Mouse (Mus musculus) kidney, postnatal 10 days (tissue): Measurements from ENCODE around the gene Pip5k1a.
A peak's percentile ranks its signal among the peaks of the same experiment; 100 is the strongest.
"Not testable (repeated sequence)": the region's sequence is repeated elsewhere in the genome, so short reads cannot be mapped to it uniquely, and the experiment has no call there.

Source experiments
- DNase-seq: peaks from one replicate; pipeline ENCODE4 v3.0.0; 2021; ENCODE audit warnings: mixed read lengths

Gene Pip5k1a

DNA sequence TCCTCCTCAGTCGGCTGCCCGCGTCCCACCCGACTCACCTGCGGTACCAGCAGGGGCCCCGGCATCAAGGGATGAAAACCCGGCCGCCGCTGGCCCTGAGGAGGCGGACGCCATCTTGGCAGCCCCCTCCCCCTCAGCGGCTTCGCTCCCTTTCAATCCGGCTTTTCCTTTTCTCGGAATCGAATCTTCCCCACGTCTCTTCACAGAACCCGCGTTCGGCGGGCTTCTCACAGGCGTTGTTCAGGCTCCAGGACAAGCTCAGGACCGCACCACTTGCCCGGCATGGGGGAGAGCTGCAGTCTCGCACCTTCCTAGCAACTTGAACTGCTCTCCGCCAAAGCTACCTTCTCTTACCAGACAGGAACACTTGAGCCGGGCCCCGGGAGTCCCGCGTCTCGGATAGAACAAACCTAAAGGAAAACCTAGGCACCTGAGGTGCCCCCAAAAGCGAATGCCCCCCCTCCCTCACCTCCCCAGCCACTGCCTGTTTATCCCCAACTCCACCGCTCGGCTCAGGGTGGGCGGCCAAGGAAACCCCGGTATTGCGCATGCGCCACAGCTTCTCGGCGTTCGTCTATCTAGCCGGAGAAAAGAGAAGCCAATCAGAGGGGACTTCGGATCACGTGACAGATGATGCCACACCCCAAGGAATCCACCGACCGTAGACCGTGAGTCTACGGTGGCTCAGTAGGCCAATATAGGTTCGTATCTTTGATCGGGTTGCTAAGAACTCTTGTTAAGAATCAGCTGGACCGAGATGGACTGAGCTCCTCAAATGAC, at the start of gene Pip5k1a:
Pip5k1a (minus strand) TSS at position 593 of the 780 bp plus-strand sequence.
- DNase-seq, result peak; percentile 98

DNA sequence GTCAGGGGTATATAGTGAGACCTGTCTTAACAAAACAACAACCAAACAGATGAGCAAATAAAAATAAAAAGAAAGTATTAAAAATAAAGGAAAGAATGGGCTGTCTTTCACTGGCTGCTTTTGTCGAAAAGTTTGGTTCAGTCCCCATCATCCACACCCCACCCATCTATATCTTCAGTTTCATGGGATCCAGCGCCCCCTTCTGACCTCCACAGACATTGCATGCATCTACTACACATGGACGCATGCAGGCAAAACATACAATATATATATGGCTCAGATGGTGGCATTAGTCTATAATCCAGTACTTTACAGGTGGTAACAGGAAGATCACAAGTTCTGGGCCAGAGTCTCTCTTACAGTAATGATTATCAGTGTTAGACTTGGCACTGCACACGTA, 47.1 kb upstream of the Pip5k1a start:
- DNase-seq, result peak; percentile 67

DNA sequence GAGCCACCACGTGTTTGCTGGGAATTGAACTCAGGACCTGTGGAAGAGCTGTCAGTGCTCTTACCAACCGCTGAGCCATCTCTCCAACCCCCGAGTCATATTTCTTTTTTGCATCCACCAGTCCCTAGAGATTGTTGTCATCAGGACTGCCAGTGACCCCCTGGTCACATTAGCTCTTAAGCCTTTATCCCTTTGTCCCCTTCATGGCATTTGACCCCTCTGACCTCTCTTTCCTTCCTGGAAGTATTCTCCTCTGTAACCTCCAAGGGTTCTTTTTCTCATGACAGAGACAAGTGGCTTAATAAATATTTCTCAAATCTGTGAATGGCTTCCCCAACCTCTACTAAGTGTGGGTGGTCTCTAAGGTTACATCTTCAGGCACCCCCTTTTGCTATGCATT, 41.2 kb upstream of the Pip5k1a start:
- DNase-seq, result peak; percentile 42

DNA sequence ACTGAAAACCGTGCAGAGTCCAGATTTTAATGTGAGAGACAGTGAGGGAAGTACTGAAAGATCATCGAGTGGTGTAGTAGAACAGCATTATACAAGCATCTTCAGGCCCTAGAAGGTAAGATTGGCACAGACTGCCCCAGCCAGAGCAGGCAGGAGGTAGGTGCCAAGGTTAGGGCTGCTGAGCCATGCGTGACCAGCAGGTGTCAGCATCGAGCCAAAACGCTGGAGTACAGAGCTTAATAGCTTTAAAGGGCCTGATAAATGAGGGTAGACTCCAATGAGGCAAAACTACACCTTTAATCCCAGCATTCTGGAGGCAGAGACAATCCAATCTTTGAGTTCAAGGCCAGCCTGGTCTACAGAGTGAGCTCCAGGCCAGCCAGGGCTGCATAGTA, 35.9 kb upstream of the Pip5k1a start:
- peak; percentile 92 for DNase-seq

DNA sequence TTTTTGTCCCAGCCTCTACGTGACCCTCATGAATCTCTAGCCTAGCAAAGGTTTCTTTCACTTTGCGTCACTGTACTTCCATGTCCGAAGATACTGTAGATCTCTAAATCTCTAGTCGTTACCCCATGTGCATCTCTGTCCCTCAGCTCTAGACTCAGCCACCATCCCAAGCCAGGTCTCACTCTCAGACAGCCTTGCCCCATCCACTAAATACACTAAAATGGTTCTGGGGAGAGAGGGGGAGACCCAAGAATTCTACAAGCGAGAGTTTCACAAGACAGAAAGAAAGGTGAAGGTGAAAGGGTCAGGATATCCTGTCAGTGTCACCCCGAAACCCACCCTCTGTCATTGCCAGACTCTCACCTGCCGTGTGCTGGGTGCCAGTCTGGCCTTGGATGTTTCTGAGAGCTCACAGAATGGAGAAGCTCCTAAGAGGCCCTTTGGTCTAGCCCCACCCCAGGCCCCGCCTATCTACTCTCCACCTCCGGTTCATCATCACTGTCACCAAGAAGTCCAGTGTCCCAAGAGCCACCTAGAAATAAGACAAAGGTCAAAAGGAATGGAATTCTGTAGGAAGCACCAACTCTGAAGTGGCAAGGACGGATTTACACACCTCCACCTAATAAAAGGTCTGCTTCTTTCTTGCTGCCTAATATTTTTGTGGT, 35.4 kb upstream of the Pip5k1a start, which contains the start of gene Tnfaip8l2:
Tnfaip8l2 (minus strand) TSS at position 409 of the 665 bp plus-strand sequence.
- DNase-seq, result no peak

DNA sequence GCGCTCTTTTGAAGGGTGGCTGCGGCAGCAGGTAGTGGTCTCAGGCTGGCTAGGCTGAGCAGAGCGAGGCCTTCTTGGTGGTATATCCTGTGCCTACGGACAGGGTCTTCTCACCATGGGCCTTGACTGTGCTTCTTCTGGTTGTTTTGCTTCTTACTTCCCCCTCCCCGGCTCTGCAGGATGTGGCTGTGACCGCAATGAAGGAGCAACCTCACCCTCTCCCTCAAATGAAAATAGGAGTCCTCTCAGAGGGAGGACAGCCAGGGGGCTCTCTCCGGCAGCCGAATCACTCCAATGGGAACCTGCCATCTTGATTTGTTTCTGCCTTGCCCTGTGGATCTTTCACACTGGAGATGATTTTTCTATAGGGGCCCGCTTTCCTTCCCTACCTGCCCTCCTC, 34.7 kb upstream of the Pip5k1a start:
- DNase-seq, result no peak

DNA sequence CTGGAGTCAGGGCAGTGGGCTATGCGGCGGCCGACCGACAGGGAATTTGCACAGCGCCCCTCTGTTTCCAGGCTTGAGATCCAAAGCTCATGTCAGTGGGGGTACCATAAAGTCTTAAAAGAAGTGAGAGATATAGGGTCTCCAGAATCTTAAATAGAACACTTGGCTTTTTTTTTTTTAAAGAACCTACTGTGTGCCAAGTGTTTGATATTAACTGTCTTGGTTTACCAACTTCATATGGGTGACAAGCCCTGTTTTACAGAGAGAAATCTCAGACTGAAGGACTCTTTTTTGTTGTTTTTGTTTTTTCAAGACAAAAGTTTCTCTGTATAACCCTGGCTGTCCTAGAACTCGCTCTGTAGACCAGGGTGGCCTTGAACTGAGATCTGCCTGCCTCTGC, 34.1 kb upstream of the Pip5k1a start:
- no peak for DNase-seq

DNA sequence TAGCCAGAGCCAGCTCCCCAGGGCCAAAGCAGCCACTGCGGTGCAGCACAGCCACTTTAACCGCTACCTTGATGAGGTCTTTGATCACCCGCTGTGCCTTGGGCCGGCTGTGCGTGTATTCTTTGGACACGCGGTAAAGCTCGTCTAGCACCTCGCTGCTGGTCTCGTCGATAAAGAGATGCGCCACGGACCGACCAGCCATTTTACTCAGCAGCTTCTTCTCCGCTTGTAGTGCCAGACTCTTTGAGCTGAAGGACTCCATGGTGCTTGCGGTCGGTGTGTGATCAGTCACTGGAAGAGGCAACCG, 33.5 kb upstream of the Pip5k1a start:
- no peak for DNase-seq

DNA sequence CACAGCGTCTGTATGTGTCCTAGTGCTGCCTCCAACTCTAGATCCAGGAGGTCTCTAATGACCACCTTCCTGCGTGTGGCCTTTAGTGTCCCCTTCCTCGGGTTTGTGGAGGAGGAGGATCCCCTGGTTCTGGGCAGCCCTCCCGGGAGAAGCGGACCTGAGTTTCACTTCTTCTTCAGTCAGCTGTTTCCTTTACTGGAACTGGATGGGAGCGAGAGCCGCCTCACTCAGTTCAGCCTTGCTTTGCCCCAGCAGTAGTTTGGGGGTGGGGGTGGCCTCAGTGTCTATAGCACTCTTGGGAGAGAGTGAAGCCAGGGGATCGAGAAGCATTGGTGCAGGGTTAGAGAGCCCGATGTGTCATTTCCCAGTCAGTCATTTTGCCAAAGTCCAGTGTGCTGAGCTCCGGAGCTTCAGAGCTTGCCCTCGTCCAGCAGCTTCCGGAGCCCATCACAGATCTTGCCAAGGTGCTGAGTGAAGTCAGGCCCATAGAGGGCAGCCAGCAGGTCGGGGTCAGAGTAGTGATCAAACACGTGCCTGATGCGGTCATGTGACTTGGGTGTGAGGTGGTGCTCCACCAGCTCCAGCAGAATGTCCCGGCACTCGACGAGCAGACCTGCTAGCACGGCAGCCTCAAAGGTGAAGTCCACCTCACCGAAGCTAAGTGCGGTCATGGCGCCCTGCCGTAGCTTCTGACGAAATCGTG, 33.0 kb upstream of the Pip5k1a start:
- peak; percentile 63 for DNase-seq

DNA sequence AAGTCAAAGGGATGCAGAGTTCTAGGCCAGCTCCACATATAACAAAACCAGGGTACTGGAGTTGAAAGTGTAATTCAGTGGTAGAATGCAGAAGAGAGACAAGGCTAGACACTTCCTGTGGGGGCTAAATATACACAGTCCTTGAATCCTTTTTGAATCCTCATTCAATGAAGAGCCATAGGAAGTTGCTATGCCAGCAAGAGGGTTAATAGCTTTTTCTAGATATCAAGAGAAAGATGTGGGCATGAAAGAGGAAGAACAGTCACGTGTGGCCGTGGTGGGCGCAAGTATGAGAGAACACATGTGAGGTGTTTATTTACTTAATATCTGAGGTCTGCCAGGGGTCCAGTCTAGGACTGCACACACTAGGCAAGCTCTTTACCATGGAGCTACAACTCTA, 29.6 kb upstream of the Pip5k1a start:
- no peak for DNase-seq

DNA sequence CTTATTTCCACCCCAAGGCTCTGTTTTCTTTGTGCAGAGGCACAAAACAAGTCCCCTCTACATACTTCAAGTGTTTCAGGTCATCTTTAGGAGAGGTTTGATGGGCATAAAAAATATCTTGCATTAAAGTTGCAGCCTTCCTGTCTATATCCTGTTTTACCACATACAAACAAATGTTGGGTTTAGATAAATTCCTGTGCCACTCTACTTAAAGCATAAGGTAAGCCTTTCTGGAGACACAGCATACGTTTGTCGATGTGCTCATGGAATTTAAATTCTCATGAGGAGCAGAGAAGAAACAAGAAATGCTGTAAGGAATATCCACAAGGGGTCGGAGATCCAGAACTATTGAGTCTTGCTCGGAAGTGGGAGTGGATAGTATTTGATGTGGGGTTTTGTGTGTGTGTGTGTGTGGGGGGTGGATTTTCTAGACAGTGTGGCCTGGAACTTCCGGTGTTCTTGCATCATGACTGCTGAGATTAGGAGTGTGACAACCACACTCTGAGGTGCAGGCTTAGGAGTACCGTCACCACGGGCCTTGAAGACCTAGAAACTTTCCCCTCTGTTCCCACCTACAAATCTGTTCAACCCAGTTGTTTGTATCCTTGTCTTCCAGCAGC, 28.8 kb upstream of the Pip5k1a start:
- DNase-seq, result no peak

DNA sequence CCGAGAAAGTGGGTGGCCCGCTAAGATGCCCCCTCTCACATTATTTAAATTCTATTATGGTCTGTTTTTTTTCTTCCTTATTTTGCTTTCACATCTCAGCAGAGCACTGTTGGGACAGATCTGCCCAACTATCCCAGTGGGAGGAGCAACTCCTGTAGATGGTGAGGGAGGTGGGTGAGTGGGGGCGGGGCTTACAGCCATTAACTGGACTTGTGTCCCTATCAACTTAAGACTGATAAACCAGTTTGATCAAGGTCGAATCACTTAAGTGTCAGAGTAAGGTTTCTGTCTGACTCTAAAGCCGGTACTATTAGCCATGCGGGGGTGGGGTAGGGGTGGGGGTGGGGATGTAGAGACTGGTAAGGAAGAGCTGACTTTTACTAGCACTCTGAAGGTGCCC, 28.3 kb upstream of the Pip5k1a start:
- DNase-seq, result peak; percentile 84

DNA sequence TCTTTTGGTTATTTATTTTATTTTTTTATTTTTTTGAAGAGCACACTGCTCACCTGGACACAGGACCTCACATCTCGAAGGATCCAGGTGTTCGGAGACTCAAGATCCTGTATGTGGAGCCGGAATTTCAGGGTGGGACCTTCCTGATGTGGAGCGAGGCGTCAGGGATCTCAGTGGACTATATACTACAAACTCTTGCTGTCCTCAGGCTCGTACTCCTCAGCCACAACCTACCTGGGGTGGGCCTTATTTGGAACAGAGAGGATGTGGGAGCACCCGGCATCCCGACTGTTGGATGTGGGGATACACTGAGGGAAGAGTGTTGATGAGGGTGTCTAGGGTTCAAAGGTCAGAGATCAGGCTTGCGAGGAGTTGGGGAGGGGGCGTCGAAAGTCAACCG, 27.4 kb upstream of the Pip5k1a start:
- not testable (repeated sequence) for DNase-seq

DNA sequence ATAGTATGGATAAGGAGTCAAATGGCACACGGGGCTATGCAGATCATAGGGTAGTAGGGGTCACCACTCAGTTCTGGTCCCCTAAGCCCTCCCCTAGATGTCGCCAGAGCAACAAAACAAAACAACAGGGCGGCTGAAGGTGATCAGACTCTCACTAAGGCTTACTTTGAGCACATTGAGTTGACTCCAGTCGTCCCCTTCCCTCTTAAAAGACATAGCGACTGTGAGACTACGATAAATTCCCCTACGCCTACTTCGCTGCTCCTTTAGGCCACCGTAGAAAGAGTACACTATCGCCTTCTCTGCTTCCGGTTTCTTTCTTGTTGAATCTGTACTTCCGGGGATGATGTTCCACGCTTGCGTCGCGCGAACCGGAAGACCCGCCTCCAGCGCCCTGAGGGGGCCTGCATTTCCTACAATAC, 27.0 kb upstream of the Pip5k1a start, which contains the start of the genes Scnm1 and Lysmd1:
Scnm1 (minus strand) TSS at position 332 of the 422 bp plus-strand sequence.
Lysmd1 (plus strand) TSS at position 409 of the 422 bp plus-strand sequence.
- peak; percentile 92 for DNase-seq

DNA sequence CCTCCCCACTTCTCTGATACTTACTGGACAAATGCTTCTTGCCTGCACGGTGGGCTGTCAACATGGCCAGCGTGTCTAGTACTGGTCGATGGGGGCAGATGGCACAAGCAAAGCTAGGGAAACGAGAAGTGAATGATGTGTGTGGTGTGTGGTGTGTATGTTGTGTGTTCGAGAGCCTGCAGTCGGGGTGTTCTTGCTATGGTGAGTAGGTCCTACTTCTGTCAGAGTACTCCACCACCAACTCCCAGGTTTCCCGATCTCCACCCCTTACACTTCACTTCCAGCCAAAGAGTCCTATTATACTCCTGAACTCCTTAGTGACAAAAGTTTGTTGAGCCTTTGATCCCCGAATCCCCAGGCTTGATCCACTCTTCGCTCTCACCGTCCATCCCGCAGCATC, 26.4 kb upstream of the Pip5k1a start:
- DNase-seq, result no peak

DNA sequence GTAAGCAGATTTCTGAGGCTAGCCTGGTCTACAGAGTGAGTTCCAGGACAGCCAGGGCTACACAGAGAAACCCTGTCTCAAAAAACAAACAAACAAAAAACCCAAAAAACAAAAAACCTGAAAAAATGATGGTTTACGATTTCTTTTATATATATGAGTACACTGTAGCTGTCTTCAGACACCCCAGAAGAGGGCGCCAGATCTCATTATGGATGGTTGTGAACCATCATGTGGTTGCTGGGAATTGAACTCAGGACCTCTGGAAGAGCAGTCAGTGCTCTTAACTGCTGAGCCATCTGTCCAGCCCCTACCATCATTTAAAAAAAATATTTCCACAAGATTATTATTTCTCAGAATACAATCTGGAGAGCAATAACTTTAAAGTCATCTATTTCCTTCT, 25.7 kb upstream of the Pip5k1a start:
- not testable (repeated sequence) for DNase-seq

DNA sequence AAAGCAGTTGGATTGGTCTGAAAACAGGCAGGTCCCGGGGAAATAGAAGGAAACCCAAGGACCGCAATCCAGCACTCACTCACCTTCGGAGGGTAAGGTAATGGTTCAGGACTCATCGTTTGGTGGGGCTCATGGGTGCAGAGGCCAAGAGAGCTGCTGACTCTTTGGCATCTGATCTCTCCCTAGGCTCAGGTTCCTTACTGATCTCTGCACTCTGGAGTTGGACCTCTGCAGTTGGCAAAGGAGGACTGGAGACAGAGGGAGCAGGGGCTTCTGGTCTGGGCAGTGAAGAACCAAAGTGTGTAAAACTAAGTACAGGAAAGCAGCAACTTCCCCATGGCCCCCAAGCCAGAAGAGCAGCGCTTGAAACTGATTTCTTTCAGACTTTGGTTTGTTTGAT, 23.4 kb upstream of the Pip5k1a start:
- DNase-seq, result no peak

DNA sequence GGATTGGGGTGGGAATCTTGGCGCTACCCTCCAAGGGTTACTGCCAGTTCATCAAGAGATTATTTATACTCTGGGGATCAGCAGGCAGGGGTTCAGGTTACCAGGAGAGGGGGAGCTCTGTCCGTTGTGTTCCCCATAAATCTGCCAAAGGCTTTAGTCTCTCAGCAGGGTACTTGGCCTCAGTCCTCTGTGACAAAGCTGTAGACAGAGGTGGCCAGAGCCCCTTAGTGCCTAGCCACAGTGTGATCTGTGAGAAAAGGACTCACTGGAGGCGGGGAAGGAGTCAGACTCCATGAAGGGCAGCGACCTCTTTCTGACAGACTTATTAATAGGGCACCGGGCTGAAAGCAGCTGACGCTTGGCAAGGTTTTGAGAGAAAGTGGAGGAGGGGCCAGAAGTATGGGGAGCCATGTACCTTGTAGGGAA, 22.5 kb upstream of the Pip5k1a start:
- peak; percentile 66 for DNase-seq

DNA sequence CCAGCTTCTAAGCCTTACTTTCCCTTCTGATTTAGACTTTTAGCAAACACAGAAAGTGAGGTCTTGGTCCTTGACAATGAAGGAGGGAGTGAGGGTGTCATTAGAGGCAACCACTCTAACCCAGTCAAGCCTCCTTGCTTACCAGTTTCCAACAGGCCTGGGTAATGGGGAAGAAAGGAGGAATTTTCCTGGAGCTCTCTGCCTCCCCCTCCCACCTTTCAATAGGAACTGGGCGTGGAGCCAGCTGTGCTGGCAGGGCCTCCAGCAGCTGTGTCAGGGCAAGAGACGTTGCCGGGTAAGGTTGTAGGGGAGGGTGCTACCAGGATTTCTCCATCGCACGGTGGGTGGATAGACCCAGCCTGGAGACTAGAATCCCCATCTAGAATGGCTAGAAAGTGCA, 18.2 kb upstream of the Pip5k1a start:
- peak; percentile 76 for DNase-seq

DNA sequence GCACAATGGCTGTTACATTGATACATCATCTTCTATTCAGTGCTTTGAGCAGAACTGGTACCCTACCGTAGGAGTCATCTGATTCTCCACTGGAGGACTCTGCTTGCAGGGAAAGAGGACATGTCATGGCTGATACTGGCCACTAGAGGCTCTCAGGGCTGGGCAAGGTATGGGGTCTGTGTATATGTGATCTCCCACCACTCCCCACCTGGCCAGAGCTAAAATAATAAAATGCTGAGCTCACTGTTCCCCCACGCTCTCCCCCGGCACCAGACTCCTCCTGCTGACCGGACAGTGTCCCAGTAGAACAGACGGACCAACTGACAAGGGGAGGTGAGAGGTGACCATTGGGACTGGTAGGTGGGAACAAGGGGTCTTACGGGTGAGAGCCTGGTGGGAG, 17.5 kb upstream of the Pip5k1a start, which contains the start of gene Tmod4:
Tmod4 (plus strand) TSS at position 231 of the 400 bp plus-strand sequence.
- no peak for DNase-seq

DNA sequence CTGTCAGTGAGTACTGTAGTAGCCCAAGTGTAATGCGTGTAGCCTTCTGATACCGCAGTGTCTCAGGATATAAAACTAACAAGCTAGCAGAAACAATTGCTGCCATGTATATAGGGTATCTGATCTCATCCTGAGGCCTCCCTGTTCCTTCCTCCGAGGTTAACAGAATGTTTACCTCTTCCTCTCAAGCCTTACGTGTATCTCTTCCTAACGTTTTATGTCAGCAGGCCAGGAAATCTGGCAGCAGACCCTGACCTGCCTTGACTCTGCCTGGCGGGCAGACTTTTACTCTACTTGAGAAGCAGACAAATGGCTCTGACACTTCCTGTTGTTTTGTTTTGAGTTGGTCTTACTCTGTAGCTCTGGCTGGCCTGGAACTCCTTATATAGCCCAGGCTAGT, 14.8 kb upstream of the Pip5k1a start:
- no peak for DNase-seq

DNA sequence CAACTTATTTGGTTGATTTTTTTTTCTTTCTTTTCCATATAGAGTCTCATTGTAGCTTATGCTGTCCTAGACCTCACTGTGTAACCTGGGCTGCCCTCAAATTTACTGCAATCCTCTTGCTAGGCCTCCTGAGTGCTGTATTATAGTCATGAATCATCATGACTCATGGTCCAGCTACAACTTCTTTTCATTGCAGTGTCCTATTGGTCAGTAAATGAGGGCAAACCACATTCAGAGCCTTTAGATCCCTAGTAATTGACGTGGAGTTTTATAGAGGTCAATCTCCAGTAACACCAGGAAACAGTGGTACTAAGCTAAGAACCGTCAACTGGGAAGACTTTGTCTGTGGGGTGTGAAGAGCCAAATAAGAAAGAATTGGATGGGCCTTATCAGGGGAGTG, 11.0 kb upstream of the Pip5k1a start:
- DNase-seq, result no peak

DNA sequence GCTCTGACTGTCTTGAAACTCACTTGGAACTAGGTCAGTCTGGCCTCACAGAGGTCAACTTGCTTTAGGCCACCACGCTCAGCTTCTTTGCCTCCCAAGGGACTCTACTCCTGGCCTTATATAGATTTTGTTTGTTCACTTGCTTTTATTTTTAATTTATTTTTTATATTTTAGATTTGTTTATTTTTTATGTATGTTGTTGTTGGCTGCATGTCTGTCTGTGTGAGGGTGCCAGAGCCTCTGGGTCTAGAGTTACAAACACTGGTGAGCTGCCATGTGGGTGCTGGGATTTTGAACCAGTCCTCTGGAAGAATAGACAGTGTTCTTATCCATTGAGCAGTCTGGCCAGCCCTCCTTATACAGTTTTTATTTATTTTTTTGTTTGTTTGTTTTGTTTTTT, 6.0 kb upstream of the Pip5k1a start:
- no peak for DNase-seq
